Mouse (Mus musculus) CH12.LX (cell line): ENCODE measurements at regions not wholly inside any gene's neighbourhood (a gene's known extent, or its start where the extent isn't known, plus 50 kb on each side); places are given as distances from the start of the nearest gene placed in this dataset.

Experiments
- DNase-seq: peaks from one replicate; pipeline ENCODE4 v3.0.0-alpha.2; 2013; ENCODE audit errors: extremely low read depth
- H3K27ac ChIP-seq: 2 replicates; pipeline ENCODE4 v1.5.1; 2012; ENCODE audit warnings: low read depth, mild to moderate bottlenecking, control low read depth, moderate library complexity; ENCODE audit not compliant: insufficient read depth
- H3K27me3 ChIP-seq: replicated peaks from 2 replicates; pipeline ENCODE3; 2012; ENCODE audit warnings: inconsistent platforms
- H3K36me3 ChIP-seq, 2 experiments: replicated peaks in 1 of 2; 2 replicates each; pipeline versions ENCODE3 to v1.6.1; 2012; ENCODE audit warnings: inconsistent platforms in 1 of 2, low read length in 1 of 2, mild to moderate bottlenecking in 1 of 2, mixed read lengths in 1 of 2, moderate library complexity in 1 of 2; ENCODE audit not compliant: control insufficient read depth in 1 of 2, insufficient read depth in 1 of 2
- H3K4me1 ChIP-seq, 2 experiments: 2 replicates each; pipeline ENCODE4 v1.6.1; 2012; ENCODE audit warnings: inconsistent platforms in 1 of 2, moderate library complexity in 1 of 2; ENCODE audit not compliant: insufficient read depth in 2 of 2, control insufficient read depth in 1 of 2
- H3K4me2 ChIP-seq: 2 replicates; pipeline ENCODE4 v1.6.1; 2012; ENCODE audit warnings: low read depth, mild to moderate bottlenecking, control low read depth; ENCODE audit not compliant: poor library complexity, insufficient read depth, severe bottlenecking
- H3K4me3 ChIP-seq, 3 experiments: fragments of 150-350 bp in 1 of 3; sonication (generic) in 1 of 3; replicated peaks in 1 of 3; 2 replicates each; pipeline versions ENCODE3 to v1.5.1; 2011 to 2012; ENCODE audit warnings: low read depth in 2 of 3, low read length in 2 of 3, mild to moderate bottlenecking in 2 of 3, moderate library complexity in 2 of 3, control low read depth in 1 of 3, improper control_type of control experiment in 1 of 3, inconsistent platforms in 1 of 3, mixed read lengths in 1 of 3; ENCODE audit not compliant: poor library complexity in 1 of 3
- H3K79me2 ChIP-seq: replicated peaks from 2 replicates; pipeline ENCODE4 v1.6.1; 2012; ENCODE audit warnings: mild to moderate bottlenecking, moderate library complexity; ENCODE audit not compliant: control insufficient read depth, poor library complexity, insufficient read depth, severe bottlenecking; ENCODE audit errors: extremely low read depth
- H3K9ac ChIP-seq: 2 replicates; pipeline ENCODE4 v1.6.1; 2012; ENCODE audit warnings: low read depth, mild to moderate bottlenecking, control low read depth, moderate library complexity; ENCODE audit not compliant: insufficient read depth
- H3K9me3 ChIP-seq: replicated peaks from 2 replicates; pipeline ENCODE3; 2012; ENCODE audit warnings: low read length, inconsistent platforms, mixed read lengths
- BHLHE40 ChIP-seq: IDR thresholded peaks from 2 replicates; pipeline ENCODE4 v1.6.1; 2011; ENCODE audit warnings: mild to moderate bottlenecking, low read depth, low read length, improper control_type of control experiment
- CTCF ChIP-seq, 2 experiments: IDR thresholded peaks in 1 of 2; conservative IDR thresholded peaks in 1 of 2; 2 replicates each; pipeline ENCODE4 v1.5.1; 2011 to 2012; ENCODE audit warnings: low read depth in 2 of 2, low read length in 2 of 2, improper control_type of control experiment in 1 of 2, inconsistent platforms in 1 of 2, mild to moderate bottlenecking in 1 of 2, moderate library complexity in 1 of 2
- ELF1 ChIP-seq: IDR thresholded peaks from 2 replicates; pipeline ENCODE4 v1.6.1; 2014; ENCODE audit warnings: low read depth, mild to moderate bottlenecking, inconsistent platforms, low read length, improper control_type of control experiment
- ETS1 ChIP-seq: conservative IDR thresholded peaks from 2 replicates; pipeline ENCODE4 v1.6.1; 2012; ENCODE audit warnings: low read depth, mild to moderate bottlenecking, inconsistent platforms, low read length, improper control_type of control experiment, moderate library complexity
- IRF4 ChIP-seq: IDR thresholded peaks from 2 replicates; pipeline ENCODE4 v1.6.1; 2014; ENCODE audit warnings: low read depth, mild to moderate bottlenecking, inconsistent platforms, low read length, improper control_type of control experiment
- JUN ChIP-seq: IDR thresholded peaks from 2 replicates; pipeline ENCODE4 v1.6.1; 2011; ENCODE audit warnings: low read depth, mild to moderate bottlenecking, low read length, improper control_type of control experiment, moderate library complexity; ENCODE audit not compliant: insufficient read depth
- JUND ChIP-seq: conservative IDR thresholded peaks from 2 replicates; pipeline ENCODE4 v1.6.1; 2011; ENCODE audit warnings: low read depth, low read length, improper control_type of control experiment
- KAT2A ChIP-seq: IDR thresholded peaks from 2 replicates; pipeline ENCODE4 v1.6.1; 2012; ENCODE audit warnings: low read length, improper control_type of control experiment, inconsistent platforms; ENCODE audit not compliant: insufficient replicate concordance
- MAZ ChIP-seq: IDR thresholded peaks from 2 replicates; pipeline ENCODE4 v1.6.1; 2012; ENCODE audit warnings: low read depth, mild to moderate bottlenecking, inconsistent platforms, low read length, improper control_type of control experiment, moderate library complexity
- MXI1 ChIP-seq: IDR thresholded peaks from 2 replicates; pipeline ENCODE4 v1.6.1; 2011; ENCODE audit warnings: mild to moderate bottlenecking, low read depth, low read length, improper control_type of control experiment
- PAX5 ChIP-seq: IDR thresholded peaks from 2 replicates; pipeline ENCODE4 v1.6.1; 2012; ENCODE audit warnings: low read length, inconsistent platforms, mixed read lengths
- POLR2A ChIP-seq: IDR thresholded peaks from 2 replicates; pipeline ENCODE4 v1.6.1; 2011; ENCODE audit warnings: low read depth, mild to moderate bottlenecking, improper control_type of control experiment, low read length
- POLR2AphosphoS2 ChIP-seq: IDR thresholded peaks from 2 replicates; pipeline ENCODE4 v1.6.1; 2011; ENCODE audit warnings: low read depth, low read length, improper control_type of control experiment
- RAD21 ChIP-seq: IDR thresholded peaks from 2 replicates; pipeline ENCODE4 v1.6.1; 2011; ENCODE audit warnings: low read depth, mild to moderate bottlenecking, low read length, improper control_type of control experiment, moderate library complexity
- RCOR1 ChIP-seq: conservative IDR thresholded peaks from 2 replicates; pipeline ENCODE4 v1.6.1; 2012; ENCODE audit warnings: low read depth, mild to moderate bottlenecking, inconsistent platforms, low read length, improper control_type of control experiment
- SIN3A ChIP-seq: IDR thresholded peaks from 2 replicates; pipeline ENCODE4 v1.6.1; 2012; ENCODE audit warnings: low read length, improper control_type of control experiment, inconsistent platforms
- SMC3 ChIP-seq: IDR thresholded peaks from 2 replicates; pipeline ENCODE4 v1.6.1; 2011; ENCODE audit warnings: low read depth, low read length, improper control_type of control experiment
- USF2 ChIP-seq: conservative IDR thresholded peaks from 2 replicates; pipeline ENCODE4 v1.6.1; 2011; ENCODE audit warnings: low read depth, low read length, improper control_type of control experiment
- ZC3H11A ChIP-seq: IDR thresholded peaks from 2 replicates; pipeline ENCODE4 v1.6.1; 2012; ENCODE audit warnings: low read depth, mild to moderate bottlenecking, inconsistent platforms, low read length, improper control_type of control experiment
- dilution Hi-C: fragments of 300-500 bp; cut with MboI; formaldehyde crosslinking; loops from 2 replicates; pipeline ENCODE4 v1.14.3; 2020; ENCODE audit warnings: low sequenced_read_pairs; ENCODE audit not compliant: extremely low pct_unique_long_range_greater_than_20kb, extremely low pct_ligation_motif_present
- in situ Hi-C: fragments of 300-500 bp; cut with MboI; formaldehyde crosslinking; loops from 3 replicates; pipeline ENCODE4 v1.14.3; 2019; ENCODE audit warnings: low sequenced_read_pairs, low pct_ligation_motif_present, low pct_unique_long_range_greater_than_20kb, mixed read lengths

DNA sequence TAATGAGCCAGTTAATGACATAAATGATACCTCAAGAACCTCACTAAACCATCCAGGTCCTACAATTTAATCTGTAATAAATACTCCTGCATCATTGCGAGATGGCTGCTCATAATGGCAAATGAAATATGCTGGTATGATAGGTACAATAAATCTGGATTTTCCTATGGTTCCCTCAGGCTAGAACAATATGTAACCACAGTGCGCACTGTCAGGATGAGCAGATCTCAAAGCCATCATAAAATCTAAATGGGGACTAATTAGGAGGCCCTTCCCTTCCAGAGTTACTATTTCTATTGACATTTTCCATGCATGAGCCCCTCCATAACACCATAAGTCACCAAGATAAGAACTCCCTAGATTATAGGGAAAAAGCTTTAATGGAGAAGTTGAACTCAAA, 379.8 kb downstream of the Gpd2 start:
- Histone ChIP-seq H3K4me3 (no peak overlapping the region), H3K36me3 (no peaks in the 10 kb centered on the region), H3K27me3 (no peaks in the 10 kb centered on the region), H3K9ac (no peak overlapping the region), H3K27ac (no peak overlapping the region), H3K79me2 (no peaks in the 10 kb centered on the region), H3K4me2 (no peak overlapping the region), H3K9me3 (no peaks in the 10 kb centered on the region), H3K4me1 (no peaks in the 10 kb centered on the region)
- no peak for DNase-seq
- dilution Hi-C loops (no loop called here), in situ Hi-C loops (no loop called here)
- TF ChIP-seq SIN3A (no peak), RAD21 (no peak), MAZ (no peak)

DNA sequence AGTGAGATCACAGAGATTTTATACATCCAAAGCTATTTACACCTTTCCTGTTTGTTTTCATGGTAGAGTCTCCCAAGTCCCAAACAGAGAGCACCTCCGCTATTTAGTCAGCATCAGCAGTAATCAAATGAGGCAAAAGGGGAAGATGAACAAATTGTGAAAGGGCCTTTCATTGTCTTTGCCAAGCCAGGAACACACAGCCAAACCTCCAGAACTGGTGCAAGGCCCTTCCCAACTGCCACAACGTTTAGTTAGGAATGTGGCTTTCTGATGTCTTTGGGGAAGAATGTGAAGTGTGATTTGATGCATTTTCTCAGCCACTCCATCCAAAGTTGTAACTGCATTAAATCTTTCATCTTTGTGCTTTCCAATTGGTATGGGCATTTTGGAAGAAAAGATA, 353.6 kb upstream of the Galnt5 start:
- H3K79me2 ChIP-seq, result no peaks in the 10 kb centered on the region
- no peak overlapping the region for H3K4me3 ChIP-seq
- H3K27me3 ChIP-seq, result no peaks in the 10 kb centered on the region
- H3K36me3 ChIP-seq, result no peaks in the 10 kb centered on the region
- dilution Hi-C loops (no loop called here), in situ Hi-C loops (no loop called here)
- no peaks in the 10 kb centered on the region for H3K9me3 ChIP-seq
- H3K4me1 ChIP-seq, result peaks cover 0 to 2% of the 10 kb centered on the region in 2 experiments; a peak in 1 of 4 replicates
- TF ChIP-seq ELF1, result no peak
- no peak for TF ChIP-seq KAT2A
- TF ChIP-seq SMC3, result no peak
- TF ChIP-seq IRF4, result no peak
- no peak for TF ChIP-seq USF2
- no peak for TF ChIP-seq BHLHE40
- no peak for TF ChIP-seq ZC3H11A
- TF ChIP-seq JUN, result no peak
- TF ChIP-seq MXI1, result no peak
- no peak for TF ChIP-seq ETS1
- no peak for TF ChIP-seq POLR2A
- TF ChIP-seq POLR2AphosphoS2, result no peak
- no peak for TF ChIP-seq JUND
- H3K9ac ChIP-seq, result no peak overlapping the region
- no peak for DNase-seq
- no peak overlapping the region for H3K27ac ChIP-seq
- no peak overlapping the region for H3K4me2 ChIP-seq

- peaks cover 0 to 2% of the 10 kb centered on the region in 2 experiments; a peak in 1 of 4 replicates for H3K4me1 ChIP-seq
- no peaks in the 10 kb centered on the region for H3K27me3 ChIP-seq
- no peak for TF ChIP-seq ETS1
- TF ChIP-seq CTCF (conservative IDR thresholded peaks at IDR 0.05 in 1 of 2, IDR thresholded peaks at IDR 0.05 in 1 of 2; ENCODE audit: low read depth in 2 of 2, low read length in 2 of 2), result no peak
- no peak for TF ChIP-seq SIN3A
- TF ChIP-seq KAT2A, result no peak
- TF ChIP-seq ELF1, result no peak
- TF ChIP-seq JUN, result no peak
- TF ChIP-seq JUND, result no peak
- no peak for TF ChIP-seq RCOR1
- TF ChIP-seq SMC3, result no peak
- TF ChIP-seq IRF4, result no peak
- TF ChIP-seq PAX5, result no peak
- TF ChIP-seq, all 38 proteins: peak for 0
- Histone ChIP-seq H3K9ac (no peak overlapping the region), H3K79me2 (no peaks in the 10 kb centered on the region), H3K4me2 (no peak overlapping the region), H3K36me3 (no peaks in the 10 kb centered on the region), H3K27ac (no peak overlapping the region), H3K9me3 (no peaks in the 10 kb centered on the region), H3K4me3 (no peak overlapping the region)
- no peak for DNase-seq
- dilution Hi-C loops, result no loop called here
- in situ Hi-C loops, result no loop called here
These were observed 353.1 kb upstream of the Galnt5 start for GRCm38 (mm10) chr2:57644541-57644940.
